Mouse (Mus musculus) megakaryocyte, adult 5-6 weeks (primary cell): ENCODE measurements around the gene Itgb1bp1. TPM values are rescaled to one million over a fixed set of nuclear protein-coding genes. Genes with fewer than 3 reads are reported as not detected.

Source experiments
- ATAC-seq: 2 replicates; pipeline ENCODE4 v1.8.0; 2016; ENCODE audit warnings: mild to moderate bottlenecking, inconsistent platforms; ENCODE audit not compliant: poor library complexity, severe bottlenecking
- total RNA-seq, 2 experiments: library from RNA; stranded (forward) in 1 of 2; stranded (reverse) in 1 of 2; fragments of 153-499, 151-499 nt in 1 of 2; fragments of 221-1000, 200-1000 nt in 1 of 2; gene quantifications; 2 replicates each; pipeline versions ENCODE4 v1.2.3 to v1.2.4; 2015 to 2017

Itgb1bp1 gene
- total RNA-seq (2015) = 47.5 and 50.9 TPM in 2 replicates
- 28.6 and 35.0 TPM in 2 replicates for total RNA-seq (2017)

GRCm38 (mm10) chr12:21286243-21286622 is at the start of gene Itgb1bp1:
Gene Itgb1bp1 (minus strand): TSS chr12:21286284.
- ATAC-seq = peak; percentile 78

- ATAC-seq = peak; percentile 98
Measured at GRCm38 (mm10) chr12:21335869-21336268, 49.8 kb upstream of the Itgb1bp1 start.

GRCm38 (mm10) chr12:21333766-21334165 is 47.7 kb upstream of the Itgb1bp1 start:
- no peak for ATAC-seq

DNA sequence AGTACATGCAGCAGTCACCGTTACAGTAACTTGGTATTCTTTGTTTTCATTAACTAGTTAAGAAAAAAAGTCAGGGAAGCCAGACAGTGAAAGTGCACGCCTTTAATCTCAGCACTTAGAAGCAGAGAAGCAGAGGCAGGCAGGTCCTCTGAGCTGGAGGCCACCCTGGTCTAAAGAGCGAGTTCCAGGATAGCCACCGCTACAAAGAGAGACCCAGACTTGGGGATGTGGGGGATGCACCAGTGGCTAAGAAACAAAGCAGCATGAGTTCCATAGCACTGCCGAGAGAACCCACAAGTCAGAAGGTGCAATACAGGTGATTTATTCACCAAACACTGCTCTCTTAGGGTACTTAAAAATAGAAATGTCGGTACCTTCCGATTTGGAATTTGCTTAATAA is 46.9 kb upstream of the Itgb1bp1 start:
- ATAC-seq = no peak

DNA sequence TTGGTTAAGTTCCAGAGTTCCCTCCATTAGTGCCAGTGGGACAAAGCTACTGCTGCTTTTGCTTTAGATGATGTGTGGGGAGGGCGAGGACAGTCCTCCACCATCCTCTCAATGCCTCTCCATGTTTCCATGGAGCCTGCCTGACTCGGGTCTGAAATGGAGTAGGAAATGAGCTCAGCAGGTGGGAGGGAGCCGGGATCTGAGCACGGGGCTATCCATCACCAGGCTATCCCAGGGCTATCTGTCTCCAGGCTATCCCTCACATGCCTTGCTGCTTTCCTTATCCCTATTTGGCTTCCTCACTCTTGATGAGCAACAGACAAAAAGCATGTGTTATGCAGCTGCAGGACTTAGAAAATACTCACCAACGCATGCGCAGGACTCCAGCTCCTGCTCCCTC is 45.6 kb upstream of the Itgb1bp1 start:
- no peak for ATAC-seq

GRCm38 (mm10) chr12:21330961-21331576 is 45.0 kb upstream of the Itgb1bp1 start:
- ATAC-seq = no peak

DNA sequence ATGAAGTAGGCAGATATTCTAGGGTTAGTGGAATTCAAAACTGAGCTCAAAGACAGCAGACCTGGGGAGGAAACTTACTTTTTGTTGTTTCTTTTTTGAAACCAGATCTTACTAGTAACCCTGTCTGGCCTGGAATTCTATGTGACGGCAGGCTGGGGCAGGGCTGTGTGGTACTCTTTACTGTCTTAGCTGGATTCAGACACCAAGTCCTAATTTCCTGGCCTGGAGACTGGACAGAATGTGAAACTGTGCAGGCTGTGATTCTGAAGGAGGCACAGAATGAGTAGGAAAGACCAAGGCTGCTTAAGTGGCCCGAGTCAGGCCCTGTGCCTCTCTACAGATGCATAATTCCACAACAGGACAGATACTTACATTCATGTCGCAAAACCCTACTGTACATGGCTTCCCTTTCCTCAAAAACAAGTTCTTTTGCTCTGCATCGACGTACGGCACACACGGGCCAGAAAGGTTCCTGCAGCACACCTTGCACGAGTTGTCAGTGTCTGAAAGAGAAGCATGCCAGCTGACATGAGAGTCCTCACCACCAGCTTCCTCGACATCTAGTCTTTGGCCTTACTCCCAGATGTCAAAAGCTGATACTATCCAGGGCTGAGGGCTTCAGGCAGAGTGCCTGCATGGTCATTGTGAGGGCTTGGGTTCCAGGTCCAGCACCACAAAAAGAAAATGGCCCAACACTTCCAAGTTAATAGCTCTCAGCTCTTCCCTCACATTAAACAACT is 43.7 kb upstream of the Itgb1bp1 start:
- ATAC-seq = no peak

- no peak for ATAC-seq
Measured at GRCm38 (mm10) chr12:21326325-21326724, 40.2 kb upstream of the Itgb1bp1 start.

GRCm38 (mm10) chr12:21325266-21325665 is 39.2 kb upstream of the Itgb1bp1 start:
- no peak for ATAC-seq

- ATAC-seq = no peak
Measured at GRCm38 (mm10) chr12:21324101-21324500, 38.0 kb upstream of the Itgb1bp1 start.

DNA sequence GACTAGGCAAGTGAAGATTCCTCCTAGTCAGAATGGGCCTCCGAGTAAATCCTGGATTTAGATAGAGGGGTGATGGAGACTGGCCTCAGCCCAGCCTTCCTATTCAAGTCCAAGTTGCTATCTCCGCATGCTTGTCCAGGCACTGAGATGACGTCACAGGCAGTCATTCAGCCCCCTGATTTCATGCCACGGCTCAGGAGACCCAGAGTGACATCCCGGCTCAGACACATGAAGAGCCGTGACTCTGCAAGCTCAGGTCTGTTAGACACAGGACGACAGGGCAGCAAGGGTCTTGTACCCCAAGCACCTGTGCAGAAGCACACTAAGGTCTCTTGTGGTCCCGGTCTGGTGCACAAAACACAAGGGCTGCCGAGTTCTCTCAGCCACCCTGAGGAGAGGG is 36.8 kb upstream of the Itgb1bp1 start:
- no peak for ATAC-seq

DNA sequence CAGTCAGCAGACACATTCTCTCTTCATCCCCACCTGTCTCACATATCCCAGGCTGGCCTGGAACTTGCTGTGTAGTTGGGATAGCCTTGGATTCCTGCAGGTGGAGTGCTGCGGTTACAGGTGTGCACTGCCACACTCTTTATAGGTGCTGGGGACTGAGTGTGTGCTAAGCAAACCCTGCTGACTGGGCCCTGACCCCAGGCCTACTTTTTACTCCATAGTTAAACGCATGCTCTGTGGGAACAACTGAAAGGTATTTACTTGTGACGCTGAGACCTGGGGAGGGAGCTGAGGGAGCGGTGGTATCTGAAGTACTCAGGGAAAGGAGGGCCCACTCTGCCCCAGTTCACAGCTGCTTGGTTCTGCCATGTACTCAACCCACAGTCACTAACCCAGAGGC is 36.2 kb upstream of the Itgb1bp1 start:
- ATAC-seq = no peak

DNA sequence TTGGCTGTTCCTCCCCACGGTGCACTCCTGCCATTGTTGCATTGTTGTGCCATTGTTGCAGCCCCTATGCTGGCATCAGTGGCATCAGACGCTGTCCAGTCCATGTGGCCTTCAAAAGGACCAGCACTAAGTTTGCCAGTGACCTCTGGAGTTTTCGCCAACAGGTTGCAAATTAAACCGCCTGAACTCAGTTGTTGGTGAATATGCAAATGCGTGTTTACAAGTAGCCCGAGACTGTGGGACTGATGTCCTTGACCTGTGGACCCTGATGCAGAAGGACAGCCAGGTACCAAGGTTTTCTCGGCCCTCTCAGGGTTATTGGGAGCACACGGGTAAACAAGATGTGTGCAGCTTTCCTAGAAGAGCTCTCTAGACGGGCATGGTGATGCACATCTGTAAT is 35.1 kb upstream of the Itgb1bp1 start:
- no peak for ATAC-seq

DNA sequence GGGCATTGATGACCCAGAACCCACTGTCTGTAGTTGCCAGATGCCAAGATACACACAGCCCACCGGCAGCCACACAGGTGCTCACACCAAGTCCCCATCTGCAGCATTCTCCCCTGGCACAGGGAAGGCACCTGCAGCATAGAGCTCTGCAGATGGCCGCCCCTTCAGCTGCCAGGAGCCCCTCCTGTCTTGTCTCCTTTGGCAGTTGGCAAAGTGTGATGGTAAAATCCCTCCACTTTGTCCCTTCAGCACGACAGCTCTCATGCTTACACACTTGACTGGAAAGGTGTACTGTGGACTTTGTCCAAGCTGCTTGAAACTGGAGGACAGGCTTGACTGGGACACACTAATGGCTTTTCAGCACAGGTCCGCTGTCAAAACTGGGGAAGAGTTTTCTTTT is 34.2 kb upstream of the Itgb1bp1 start:
- ATAC-seq = no peak

DNA sequence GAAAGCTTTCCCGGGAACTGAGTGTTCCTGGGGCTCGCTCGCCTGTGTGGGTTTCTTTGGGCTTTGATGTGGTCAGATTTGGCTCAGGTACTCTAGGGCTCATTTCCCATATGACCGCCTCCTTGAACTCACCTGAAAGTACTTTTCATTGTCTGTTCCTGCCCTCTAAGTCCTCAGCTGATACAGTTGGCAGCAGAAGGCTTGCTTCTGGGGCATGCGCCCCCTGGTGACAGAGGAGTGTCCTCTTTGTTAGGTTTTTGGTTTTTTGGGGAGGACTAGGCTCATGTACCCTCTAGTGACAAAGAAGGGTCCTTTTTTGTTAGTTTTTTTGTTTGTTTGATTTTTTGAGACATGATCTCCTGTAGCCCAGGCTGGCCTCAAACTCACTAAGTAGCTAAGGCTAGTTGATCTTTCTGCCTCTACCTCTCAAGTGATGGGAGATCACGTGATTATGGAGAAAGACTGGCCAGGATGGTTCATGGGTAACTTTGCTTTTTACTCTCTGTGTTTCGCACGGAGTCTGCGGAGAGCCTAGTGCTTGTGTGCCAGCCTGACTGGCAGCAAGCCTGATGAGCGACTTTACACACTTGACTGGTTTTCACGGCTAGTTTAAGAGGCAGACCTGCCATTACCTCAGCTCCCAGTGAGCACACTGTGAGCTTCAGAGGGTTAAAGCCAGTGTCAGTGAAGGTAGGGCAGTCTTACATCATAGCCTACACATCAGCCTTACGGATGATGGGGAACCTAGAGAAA is 32.2 kb upstream of the Itgb1bp1 start:
- peak; percentile 52 for ATAC-seq

- ATAC-seq = no peak
Measured at GRCm38 (mm10) chr12:21316869-21317265, 30.8 kb upstream of the Itgb1bp1 start.

GRCm38 (mm10) chr12:21315923-21316868 is 30.1 kb upstream of the Itgb1bp1 start, which contains the start of gene Iah1:
Gene Iah1 (plus strand): TSS chr12:21316389.
- ATAC-seq = peak; percentile 94

DNA sequence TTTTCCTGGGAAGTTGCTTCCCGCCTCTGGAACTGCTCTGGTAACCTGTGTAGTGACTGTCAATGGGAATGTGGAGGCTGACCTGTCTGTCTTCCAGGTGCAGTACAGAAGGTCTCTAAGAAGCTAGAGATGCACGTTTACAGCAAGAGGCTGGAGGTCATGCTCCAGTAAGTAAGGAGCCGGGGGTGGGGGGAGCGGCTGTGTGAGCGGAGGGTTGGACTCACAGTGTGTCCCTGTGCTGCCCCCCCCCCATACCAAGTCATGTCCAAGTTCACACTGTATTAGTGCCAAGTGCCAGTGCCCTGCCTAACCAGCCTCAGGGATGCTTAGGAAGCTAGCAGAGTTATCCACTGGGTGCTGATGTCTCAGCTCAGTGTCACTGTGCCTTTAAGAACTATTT is 26.1 kb upstream of the Itgb1bp1 start:
- no peak for ATAC-seq

- ATAC-seq = no peak
Measured at GRCm38 (mm10) chr12:21306721-21307120, 20.6 kb upstream of the Itgb1bp1 start.

- no peak for ATAC-seq
Measured at GRCm38 (mm10) chr12:21305741-21306140, 19.7 kb upstream of the Itgb1bp1 start.

- ATAC-seq = no peak
Measured at GRCm38 (mm10) chr12:21302361-21302783, 16.3 kb upstream of the Itgb1bp1 start.
